Mouse (Mus musculus): ENCODE measurements around the gene Arid5b.
A peak's percentile ranks its signal among the peaks of the same experiment; 100 is the strongest.

GRCm38 (mm10) chr10:68274900-68275760 is 3.4 kb downstream of the Arid5b start:
- TF ChIP-seq CTCF (IDR thresholded peaks at IDR 0.05; ENCODE audit: low read depth) = peak; percentile 21; the same call in 1 of the 2 replicates
- TF ChIP-seq EP300 (IDR thresholded peaks at IDR 0.05; ENCODE audit: low read depth) = no peak

All from liver, postnatal 0 days (tissue).